Mouse (Mus musculus): ENCODE data around the gene Gm43518. TPM values are rescaled to one million over a fixed set of nuclear protein-coding genes. Genes with fewer than 3 reads are reported as not detected.

Gene Gm43518
- total RNA-seq, 2 experiments from 2014 or later = 1.6 TPM; not detected in 1

GRCm38 (mm10) chr5:123977231-123977630 is 50.0 kb downstream of the Gm43518 start:
- DNase-seq (ENCODE audit: low spot score in 2 of 2) = no peak

- no peak for DNase-seq (ENCODE audit: low spot score in 2 of 2)
These were observed 50.9 kb downstream of the Gm43518 start for GRCm38 (mm10) chr5:123978131-123978530.

GRCm38 (mm10) chr5:123979221-123979979 is 52.2 kb downstream of the Gm43518 start:
- no peak for DNase-seq (ENCODE audit: low spot score in 2 of 2)

- no peak for DNase-seq (ENCODE audit: low spot score in 2 of 2)
These were observed 52.8 kb downstream of the Gm43518 start for GRCm38 (mm10) chr5:123979980-123980369.

GRCm38 (mm10) chr5:123980521-123981249 is 53.5 kb downstream of the Gm43518 start:
- no peak for DNase-seq (ENCODE audit: low spot score in 2 of 2)

GRCm38 (mm10) chr5:123981250-123981554 is 54.0 kb downstream of the Gm43518 start:
- no peak for DNase-seq (ENCODE audit: low spot score in 2 of 2)

- no peak for DNase-seq (ENCODE audit: low spot score in 2 of 2)
These were observed 55.6 kb downstream of the Gm43518 start for GRCm38 (mm10) chr5:123982838-123983237.

- no peak for DNase-seq (ENCODE audit: low spot score in 2 of 2)
These were observed 58.2 kb downstream of the Gm43518 start for GRCm38 (mm10) chr5:123985434-123985833.

GRCm38 (mm10) chr5:123986925-123987324 is 59.7 kb downstream of the Gm43518 start:
- no peak for DNase-seq (ENCODE audit: low spot score in 2 of 2)

GRCm38 (mm10) chr5:123987511-123987910 is 60.3 kb downstream of the Gm43518 start:
- no peak for DNase-seq (ENCODE audit: low spot score in 2 of 2)

Other genes with a start within 250 kb of the Gm43518 start
- gene Clip1, start 242.8 kb upstream of the Gm43518 start, total RNA-seq (2021) = 100 to 1,000 TPM; 127 to 137 TPM
- gene Zcchc8, start 206.3 kb upstream of the Gm43518 start, total RNA-seq (2021) = 10 to 100 TPM; 51.1 to 55.8 TPM
- 10 to 100 TPM; 97.4 to 99.3 TPM for gene Rsrc2, start 178.0 kb upstream of the Gm43518 start, total RNA-seq (2021)
- 1 to 10 TPM; 1.8 to 3.5 TPM for gene Kntc1, start 177.7 kb upstream of the Gm43518 start, total RNA-seq (2021)
- under 1 TPM in 1 of 2 experiments, not detected in 1; 0.27 TPM for gene Hcar2, start 61.9 kb upstream of the Gm43518 start, total RNA-seq (2021)
- gene Hcar1, start 47.4 kb upstream of the Gm43518 start, total RNA-seq (2021) = under 1 TPM; 0.74 to 0.86 TPM
- gene Denr, start 20.2 kb upstream of the Gm43518 start, total RNA-seq (2021) = 10 to 100 TPM; 64.9 TPM
- gene Ccdc62, start 3.3 kb downstream of the Gm43518 start, total RNA-seq (2021) = 1 to 10 TPM; 1.3 to 2.4 TPM
- gene Hip1r, start 46.2 kb downstream of the Gm43518 start, total RNA-seq (2021) = 10 to 100 TPM; 46.3 to 48.5 TPM
- gene Vps37b, start 104.9 kb downstream of the Gm43518 start, total RNA-seq (2021) = 10 to 100 TPM; 38.0 to 43.9 TPM
- 10 to 100 TPM; 30.6 to 33.4 TPM for gene Abcb9, start 168.4 kb downstream of the Gm43518 start, total RNA-seq (2021)
- gene Ogfod2, start 184.9 kb downstream of the Gm43518 start, total RNA-seq (2021) = 10 to 100 TPM; 34.4 to 35.3 TPM
- 10 to 100 TPM; 48.3 to 54.6 TPM for gene Arl6ip4, start 188.7 kb downstream of the Gm43518 start, total RNA-seq (2021)

Data from layer of hippocampus, adult 18-20 months (tissue).